ENCODE assay signal across 22 mouse cellular contexts in genomic region chr7:143186378-143186777, GRCm38 (mm10).
DNase-seq lines count a peak whose midpoint lies in the region; ATAC-seq and TF ChIP-seq lines count a peak whose summit lies in the region.
"Had no signal": no experiment of that assay in that cellular context is flagged by ENCODE, and none has a peak within 500 bp of the region (broad histone marks: within the 10 kb centered on the region; RNA-seq: fewer than 3 reads in every experiment).

No protein-coding gene starts in this region.

- no peak overlapping the region for H3K4me2 ChIP-seq in forebrain, embryonic 16.5 days (ENCODE audit: low read length)
- H3K4me2 ChIP-seq in hindbrain, postnatal 0 days (ENCODE audit: low read depth, low read length): no peak overlapping the region
- no peak overlapping the region for H3K4me2 ChIP-seq in hindbrain, embryonic 12.5 days (replicated peaks)
- H3K4me2 ChIP-seq: heart, embryonic 15.5 days had no signal

- H3K9me3 ChIP-seq in forebrain, embryonic 10.5 days: no peaks in the 10 kb centered on the region
- no peaks in the 10 kb centered on the region for H3K9me3 ChIP-seq in forebrain, embryonic 16.5 days (ENCODE audit: control insufficient read depth, low read length)
- no peaks in the 10 kb centered on the region for H3K9me3 ChIP-seq in hindbrain, postnatal 0 days (ENCODE audit: low read length)
- H3K9me3 ChIP-seq in hindbrain, embryonic 12.5 days (replicated peaks): no peaks in the 10 kb centered on the region
- H3K9me3 ChIP-seq: heart, embryonic 15.5 days; megakaryocyte, embryonic 14.5 days had no signal

- DNase-seq in forebrain, embryonic 10.5 days (ENCODE audit: extremely low spot score, low spot score): no peak
- DNase-seq in hindbrain, postnatal 0 days (ENCODE audit: low spot score): no peak
- peak; percentile 35 for DNase-seq in retina, postnatal 1 day
- no peak for DNase-seq in retina, embryonic 14.5 days (ENCODE audit: low spot score)
- DNase-seq in kidney, adult 11 months: no peak
- no peak for DNase-seq in thymus, postnatal 10 days (ENCODE audit: low spot score in 2 of 2)
- DNase-seq: adrenal gland, postnatal 14 days; cerebellum, postnatal 10 days; embryo, embryonic 11 days; forebrain, postnatal 0 days; gastrocnemius, postnatal 25 days; kidney, postnatal 10 days; liver; lung, adult 18-20 months; spleen, adult 18-20 months; thymus, adult 18-20 months had no signal

- no peak overlapping the region for H3K4me3 ChIP-seq in forebrain, embryonic 10.5 days
- H3K4me3 ChIP-seq in forebrain, embryonic 16.5 days (replicated peaks; ENCODE audit: low read length): no peak overlapping the region
- H3K4me3 ChIP-seq in hindbrain, postnatal 0 days (ENCODE audit: low read length): no peak overlapping the region
- H3K4me3 ChIP-seq in hindbrain, embryonic 12.5 days: no peak overlapping the region
- H3K4me3 ChIP-seq: erythroblast, embryonic 14.5 days; heart, embryonic 15.5 days; megakaryocyte, embryonic 14.5 days had no signal

- H3K9ac ChIP-seq in forebrain, embryonic 16.5 days (replicated peaks; ENCODE audit: low read depth, low read length): no peak overlapping the region
- no peak overlapping the region for H3K9ac ChIP-seq in hindbrain, postnatal 0 days (replicated peaks; ENCODE audit: low read length)
- H3K9ac ChIP-seq in hindbrain, embryonic 12.5 days: no peak overlapping the region
- H3K9ac ChIP-seq: forebrain, postnatal 0 days; heart, embryonic 15.5 days had no signal

- no peaks in the 10 kb centered on the region for H3K36me3 ChIP-seq in forebrain, embryonic 10.5 days (replicated peaks)
- H3K36me3 ChIP-seq in forebrain, embryonic 16.5 days (ENCODE audit: control insufficient read depth, insufficient read depth): no peaks in the 10 kb centered on the region
- no peaks in the 10 kb centered on the region for H3K36me3 ChIP-seq in hindbrain, postnatal 0 days (ENCODE audit: insufficient read depth, low read length)
- no peaks in the 10 kb centered on the region for H3K36me3 ChIP-seq in hindbrain, embryonic 12.5 days

- no peak; the same call in 1 of the 2 replicates for ATAC-seq in forebrain, embryonic 16.5 days
- ATAC-seq in hindbrain, postnatal 0 days: peak; percentile 56; the same call in 1 of the 2 replicates
- no peak for ATAC-seq in hindbrain, embryonic 12.5 days (ENCODE audit: low FRiP score)
- ATAC-seq: forebrain, postnatal 0 days; inflammation-experienced regulatory T-cells, adult 6 months had no signal

- H3K27ac ChIP-seq in forebrain, embryonic 10.5 days: peak overlapping the region; percentile 26; the same call in 1 of the 2 replicates
- H3K27ac ChIP-seq in forebrain, embryonic 16.5 days (ENCODE audit: low read length): no peak overlapping the region
- no peak overlapping the region for H3K27ac ChIP-seq in hindbrain, postnatal 0 days
- no peak overlapping the region for H3K27ac ChIP-seq in hindbrain, embryonic 12.5 days
- H3K27ac ChIP-seq: heart, embryonic 15.5 days had no signal

- H3K4me1 ChIP-seq in forebrain, embryonic 10.5 days: no peaks in the 10 kb centered on the region
- 0 out of 2 replicates have a peak, but pooled peaks cover 3% of the 10 kb centered on the region for H3K4me1 ChIP-seq in forebrain, embryonic 16.5 days (replicated peaks; ENCODE audit: control insufficient read depth, insufficient read depth, low read length)
- H3K4me1 ChIP-seq in hindbrain, postnatal 0 days (ENCODE audit: insufficient read depth, low read length): no peaks in the 10 kb centered on the region
- 0 out of 2 replicates have a peak, but pooled peaks cover 2% of the 10 kb centered on the region for H3K4me1 ChIP-seq in hindbrain, embryonic 12.5 days

- 89% methylated on average over 10 of the region's 10 CpGs for WGBS in forebrain, embryonic 10.5 days
- WGBS in forebrain, embryonic 16.5 days: 73% methylated on average over 8 of the region's 10 CpGs
- WGBS in hindbrain, postnatal 0 days: 73% methylated on average over 10 of the region's 10 CpGs
- 86% methylated on average over 10 of the region's 10 CpGs for WGBS in hindbrain, embryonic 12.5 days

- no peak for TF ChIP-seq CTCF in hindbrain, postnatal 0 days (IDR thresholded peaks at IDR 0.05; ENCODE audit: low read depth)

- peaks cover 15% of the 10 kb centered on the region; the same call in 1 of the 2 replicates for H3K27me3 ChIP-seq in forebrain, embryonic 10.5 days (ENCODE audit: poor library complexity, severe bottlenecking)
- no peaks in the 10 kb centered on the region for H3K27me3 ChIP-seq in forebrain, embryonic 16.5 days (replicated peaks; ENCODE audit: control insufficient read depth, insufficient read depth, low read length)
- no peaks in the 10 kb centered on the region for H3K27me3 ChIP-seq in hindbrain, postnatal 0 days (ENCODE audit: insufficient read depth, low read length)
- no peaks in the 10 kb centered on the region for H3K27me3 ChIP-seq in hindbrain, embryonic 12.5 days
- H3K27me3 ChIP-seq: heart, embryonic 15.5 days had no signal
